Mouse (Mus musculus): Measurements from ENCODE around the gene Slc7a5.

Gene Slc7a5

DNA sequence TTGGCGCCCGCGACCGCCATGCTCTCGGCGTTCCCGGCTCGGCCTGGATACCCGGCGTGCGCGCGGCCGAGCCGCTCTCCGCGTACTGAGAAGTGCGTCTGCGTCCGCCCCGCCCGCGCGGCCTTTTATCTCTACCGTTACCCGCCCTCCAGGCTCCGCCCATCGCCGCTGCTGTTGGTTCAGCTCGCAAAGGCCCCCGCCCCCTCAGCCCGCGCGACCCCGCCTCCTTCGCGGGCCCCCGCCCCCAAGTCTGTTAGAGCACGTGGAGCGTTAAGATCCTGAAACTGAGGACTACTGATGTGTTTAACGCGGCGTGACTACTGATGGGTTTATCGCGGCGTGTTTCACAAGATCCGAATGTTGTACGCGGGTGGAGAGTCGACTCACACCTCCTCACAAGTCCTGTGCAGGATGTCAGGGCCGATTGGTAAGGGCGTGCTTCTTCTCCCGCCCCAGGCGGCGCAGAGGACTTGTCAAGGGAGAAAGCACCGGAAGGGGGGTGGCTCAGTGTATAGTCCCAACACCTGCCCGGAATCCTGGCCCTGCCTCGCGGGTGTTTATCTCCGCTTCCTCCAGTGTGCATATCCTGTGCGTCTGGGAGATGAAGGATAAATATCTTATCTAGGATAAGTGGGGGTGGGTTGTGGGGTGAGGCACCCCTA, at the start of gene Slc7a5:
Gene Slc7a5, minus strand, starts transcription at position 108 of the 662 bp plus-strand sequence.
- DNase-seq (ENCODE audit: low spot score in 2 of 2) = peak; percentile 85 to 92

DNA sequence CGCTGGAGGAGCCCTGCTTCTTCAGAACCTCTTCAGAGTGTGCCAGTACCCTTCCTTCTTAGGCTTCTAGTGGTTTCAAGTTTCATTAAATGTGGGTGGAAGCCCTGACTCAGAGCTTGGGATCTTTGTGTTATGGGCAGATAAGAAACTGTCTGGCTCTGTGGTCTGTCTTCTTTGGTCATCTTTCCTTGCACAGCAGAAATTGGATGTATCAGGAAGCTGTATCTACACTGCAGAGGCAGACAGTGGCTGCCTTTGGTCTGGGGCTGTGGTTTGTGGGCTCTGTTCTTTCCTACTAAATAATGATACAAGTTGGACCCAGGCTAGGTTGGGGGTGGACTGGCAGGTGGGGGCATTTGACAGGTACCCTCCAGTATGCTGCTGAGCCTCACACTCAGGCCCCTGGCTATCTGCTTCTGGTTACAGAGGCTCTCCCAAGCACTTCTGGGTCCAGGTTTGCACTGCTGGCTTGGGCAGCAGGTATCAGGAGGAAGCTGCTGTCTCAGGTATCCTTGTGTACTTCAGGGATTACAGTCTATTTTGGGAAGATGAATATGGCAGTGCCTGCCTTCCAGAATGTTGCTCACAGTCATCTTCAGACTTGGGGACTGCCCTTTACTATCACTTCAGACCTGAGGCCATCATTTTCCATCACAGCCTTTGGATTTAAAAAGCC, 48.5 kb upstream of the Slc7a5 start:
- no peak for DNase-seq (ENCODE audit: low spot score in 2 of 2)

DNA sequence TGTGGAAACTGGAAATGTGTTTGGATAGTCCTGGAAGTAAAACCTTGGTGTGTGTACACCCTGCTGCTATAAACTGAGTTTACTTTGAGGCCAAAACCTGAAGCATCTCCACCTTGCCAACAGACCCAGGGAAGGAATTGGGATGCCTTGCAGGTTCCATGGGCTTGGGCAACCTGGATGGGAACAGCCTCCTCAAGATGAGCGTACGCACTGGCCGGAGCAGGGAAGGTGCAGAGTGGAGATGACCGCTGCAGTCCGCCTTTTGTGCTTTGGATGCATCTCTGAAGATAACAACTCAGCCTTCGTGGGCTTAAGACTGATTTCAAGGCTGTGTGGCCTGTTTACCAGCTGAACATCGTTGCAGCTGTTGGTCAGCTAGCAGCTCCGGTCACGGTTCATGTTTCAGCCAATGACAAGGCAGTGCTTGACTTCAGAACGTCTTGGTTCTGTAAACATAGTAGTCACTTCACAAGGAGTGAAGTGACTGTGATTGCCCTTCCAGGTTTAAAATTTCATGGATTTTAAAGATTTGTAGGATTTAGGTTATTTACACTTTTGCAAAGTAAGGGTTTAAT, 47.6 kb upstream of the Slc7a5 start:
- DNase-seq (ENCODE audit: low spot score in 2 of 2) = no peak

DNA sequence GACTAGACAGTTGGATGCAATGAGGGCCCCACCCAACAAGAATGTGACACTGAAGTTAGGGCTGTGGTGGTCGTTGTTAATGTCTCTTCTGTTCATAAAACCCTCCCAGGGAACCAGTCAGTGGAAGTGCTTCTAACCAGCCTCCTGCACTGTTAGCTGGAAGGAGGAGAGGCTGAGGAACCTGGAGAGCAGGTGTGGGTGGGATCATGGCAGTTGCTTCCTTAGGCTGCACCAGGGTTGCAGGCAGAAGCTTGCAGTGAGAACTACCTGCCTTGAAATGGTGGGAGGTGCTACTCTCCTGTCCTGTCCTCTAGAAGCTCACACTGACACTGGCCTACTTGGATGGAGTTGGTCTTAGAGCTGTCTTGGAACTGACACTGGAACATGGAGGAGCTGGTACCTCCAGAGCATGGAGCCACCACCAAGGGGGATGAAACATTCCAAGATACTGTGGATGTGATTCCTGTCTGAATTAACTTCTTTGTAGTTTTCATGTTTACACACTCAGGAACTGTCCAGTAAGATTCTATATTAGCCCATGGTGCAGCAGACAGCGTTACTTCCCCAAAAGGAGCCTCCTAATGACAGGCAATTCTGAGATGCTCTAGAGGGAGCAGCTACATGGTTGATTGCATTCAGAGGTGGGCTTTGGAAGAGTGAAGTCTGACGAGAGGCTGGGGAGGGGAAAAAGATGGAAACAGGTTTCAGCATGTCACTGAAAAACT, 46.5 kb upstream of the Slc7a5 start:
- DNase-seq (ENCODE audit: low spot score in 2 of 2) = no peak

DNA sequence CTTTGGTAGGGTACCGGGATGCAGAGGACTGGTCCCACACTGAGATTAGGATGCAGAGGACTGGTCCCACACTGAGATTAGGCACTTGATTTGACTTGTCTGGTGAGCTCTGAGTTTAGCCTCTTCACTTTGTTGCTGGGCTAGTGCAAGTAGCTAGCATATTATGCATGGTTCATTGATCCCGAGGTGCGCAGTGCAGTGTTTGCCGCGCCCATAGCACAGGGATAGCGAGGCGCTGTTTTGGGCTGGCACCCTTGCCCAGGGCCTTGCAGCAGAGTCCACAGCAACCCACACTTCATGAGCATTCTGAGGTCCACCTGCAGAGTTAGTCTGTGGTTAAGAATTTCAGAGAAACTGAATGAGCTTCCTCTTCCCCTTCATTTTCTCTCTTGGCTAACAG, 45.3 kb upstream of the Slc7a5 start:
- DNase-seq (ENCODE audit: low spot score in 2 of 2) = no peak

DNA sequence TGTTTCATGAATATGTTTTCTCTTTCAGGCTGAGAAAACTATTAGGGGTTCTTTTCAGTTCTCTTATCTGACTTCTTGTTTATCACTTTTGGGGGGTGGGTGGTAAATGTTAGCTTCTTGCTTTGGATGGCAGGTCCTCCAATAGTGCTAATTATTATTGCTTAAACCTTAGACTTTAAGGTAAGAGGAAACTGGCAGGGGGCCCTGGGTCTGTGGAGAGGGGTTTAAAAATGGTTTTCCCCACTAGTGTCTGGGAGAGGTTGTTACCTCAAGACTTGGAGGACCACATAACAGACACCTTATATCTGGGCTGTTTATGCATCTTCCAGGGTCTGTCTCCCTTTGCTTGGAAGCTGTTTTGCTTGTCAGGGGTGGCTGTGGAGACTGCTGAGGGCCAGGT, 44.6 kb upstream of the Slc7a5 start:
- no peak for DNase-seq (ENCODE audit: low spot score in 2 of 2)

DNA sequence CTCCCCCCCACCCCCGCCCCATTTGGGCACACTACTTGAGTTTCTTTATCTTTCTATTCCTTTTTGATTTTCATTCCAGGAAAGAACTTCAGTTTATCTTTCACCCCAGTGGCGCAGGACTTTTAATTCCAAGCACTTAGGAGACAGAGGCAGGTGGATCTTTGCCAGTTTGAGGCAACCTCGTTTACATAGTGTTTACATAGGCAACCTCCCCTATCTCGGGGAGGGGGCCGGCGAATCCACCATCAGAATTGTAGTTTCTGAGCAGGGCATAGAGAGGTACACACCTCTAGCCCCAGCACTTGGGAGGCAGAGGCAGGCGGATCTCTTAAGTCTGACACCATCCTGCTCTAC, 44.1 kb upstream of the Slc7a5 start:
- DNase-seq (ENCODE audit: low spot score in 2 of 2) = no peak

DNA sequence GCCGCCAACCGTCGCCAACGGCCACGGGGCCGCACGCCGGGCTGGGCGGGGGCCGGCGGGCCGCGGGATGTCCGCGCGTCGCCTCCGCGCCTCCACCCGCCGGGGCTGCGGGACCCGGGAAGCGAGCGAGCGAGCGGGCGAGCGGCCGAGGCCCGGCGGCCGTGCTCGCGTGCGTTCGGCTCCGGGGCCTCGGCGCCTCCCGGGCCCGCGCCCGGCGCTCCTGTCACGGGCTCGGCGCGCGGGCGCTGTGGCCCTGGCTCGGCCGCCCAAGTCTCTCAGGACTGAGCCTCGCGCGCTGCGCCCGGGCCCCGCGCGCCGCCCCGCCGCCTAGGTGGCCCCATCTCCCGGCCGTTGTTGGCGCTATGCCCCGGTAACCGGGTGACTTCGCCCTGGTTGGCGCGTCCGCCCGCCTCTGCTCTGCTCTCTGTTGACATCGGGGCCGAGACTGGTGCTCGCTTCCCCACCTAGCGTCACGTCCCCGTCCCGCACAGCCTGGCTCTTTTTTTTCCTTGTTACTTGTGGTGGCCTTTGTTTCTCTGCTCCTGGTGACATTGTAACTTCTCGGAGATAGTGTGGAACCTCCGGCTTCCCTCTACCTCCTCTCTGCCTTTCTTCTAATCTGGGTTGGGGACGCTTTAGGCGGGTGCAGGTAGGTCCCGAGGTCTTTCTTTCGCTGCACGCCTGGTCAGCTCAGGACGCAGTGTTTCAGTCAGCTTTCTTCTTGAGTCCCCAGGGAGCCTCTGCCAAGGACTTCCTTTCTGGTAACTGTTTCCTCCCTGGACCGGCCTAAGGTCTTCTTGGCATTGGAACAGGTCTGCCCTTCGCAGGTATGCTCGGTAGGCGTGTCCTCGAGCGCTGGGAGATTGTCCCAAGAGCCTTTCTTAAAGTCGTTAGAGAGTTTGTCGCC, 43.5 kb upstream of the Slc7a5 start:
- peak; percentile 27 to 39 for DNase-seq (ENCODE audit: low spot score in 2 of 2)

DNA sequence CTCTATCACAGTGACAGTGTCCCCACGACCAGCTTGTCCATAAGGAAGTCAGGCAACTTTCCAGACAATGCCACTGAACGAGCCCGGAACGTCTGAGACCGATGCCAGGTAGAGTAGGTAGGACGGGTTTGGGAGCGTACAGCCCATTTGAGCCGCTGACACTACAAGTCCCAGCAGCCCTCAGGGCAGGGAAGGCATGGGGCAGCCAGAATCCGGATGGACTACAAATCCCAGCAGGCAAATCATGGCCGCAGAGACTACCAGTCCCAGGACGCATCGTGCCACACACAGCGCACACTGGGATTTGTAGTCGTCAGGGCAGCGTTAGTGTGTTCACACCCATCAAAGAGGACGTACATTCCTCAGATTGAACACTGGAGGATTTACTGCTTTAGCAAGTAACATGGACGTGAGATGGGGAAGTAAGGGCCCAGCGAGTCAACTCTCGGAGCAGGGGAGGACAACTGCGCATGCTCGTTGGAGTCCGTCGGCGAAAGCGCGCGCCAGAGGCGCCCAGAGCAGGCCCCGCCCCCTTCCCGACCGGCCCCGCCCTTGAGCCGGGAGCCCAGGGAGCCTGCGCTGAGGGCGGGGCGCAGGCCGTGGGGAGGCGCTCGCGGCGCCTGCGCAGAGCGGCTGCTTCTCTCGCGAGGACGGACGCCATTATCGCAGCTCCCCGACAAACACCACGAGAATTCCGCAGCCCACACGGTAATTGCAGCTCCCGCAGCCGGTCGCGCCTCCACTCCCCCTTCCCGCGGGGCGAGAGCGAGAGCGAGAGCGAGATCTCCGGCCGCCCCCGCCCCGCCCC, 42.7 kb upstream of the Slc7a5 start:
- DNase-seq (ENCODE audit: low spot score in 2 of 2) = peak; percentile 94 to 97

DNA sequence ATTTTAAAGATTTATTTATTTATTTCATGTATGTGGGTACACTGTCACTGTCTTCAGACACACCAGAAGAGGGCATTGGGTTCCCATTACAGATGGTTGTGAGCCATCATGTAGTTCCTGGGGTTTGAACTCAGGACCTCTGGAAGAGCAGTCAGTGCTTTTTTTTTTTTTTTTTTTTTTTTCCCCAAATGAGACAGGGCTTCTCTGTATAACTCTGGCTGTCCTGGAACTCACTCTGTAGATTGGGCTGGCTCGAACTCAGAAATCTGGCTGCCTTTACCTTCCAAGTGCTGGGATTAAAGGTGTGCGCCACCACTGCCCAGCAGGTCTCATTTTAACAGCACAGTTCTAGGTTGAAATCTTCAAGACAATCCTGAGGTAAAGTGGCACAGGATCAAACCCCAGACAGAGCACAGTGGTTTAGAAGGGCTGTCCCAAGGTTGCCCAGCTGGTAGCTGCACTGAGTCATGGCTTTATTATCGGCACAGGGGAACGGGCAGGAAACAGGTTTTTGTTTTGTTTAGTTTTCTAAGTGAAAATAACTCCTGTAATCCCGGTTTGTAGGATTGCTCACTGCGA, 41.8 kb upstream of the Slc7a5 start, which contains the start of gene Banp:
Gene Banp, plus strand, starts transcription at position 529 of the 579 bp plus-strand sequence.
- DNase-seq (ENCODE audit: low spot score in 2 of 2) = no peak

DNA sequence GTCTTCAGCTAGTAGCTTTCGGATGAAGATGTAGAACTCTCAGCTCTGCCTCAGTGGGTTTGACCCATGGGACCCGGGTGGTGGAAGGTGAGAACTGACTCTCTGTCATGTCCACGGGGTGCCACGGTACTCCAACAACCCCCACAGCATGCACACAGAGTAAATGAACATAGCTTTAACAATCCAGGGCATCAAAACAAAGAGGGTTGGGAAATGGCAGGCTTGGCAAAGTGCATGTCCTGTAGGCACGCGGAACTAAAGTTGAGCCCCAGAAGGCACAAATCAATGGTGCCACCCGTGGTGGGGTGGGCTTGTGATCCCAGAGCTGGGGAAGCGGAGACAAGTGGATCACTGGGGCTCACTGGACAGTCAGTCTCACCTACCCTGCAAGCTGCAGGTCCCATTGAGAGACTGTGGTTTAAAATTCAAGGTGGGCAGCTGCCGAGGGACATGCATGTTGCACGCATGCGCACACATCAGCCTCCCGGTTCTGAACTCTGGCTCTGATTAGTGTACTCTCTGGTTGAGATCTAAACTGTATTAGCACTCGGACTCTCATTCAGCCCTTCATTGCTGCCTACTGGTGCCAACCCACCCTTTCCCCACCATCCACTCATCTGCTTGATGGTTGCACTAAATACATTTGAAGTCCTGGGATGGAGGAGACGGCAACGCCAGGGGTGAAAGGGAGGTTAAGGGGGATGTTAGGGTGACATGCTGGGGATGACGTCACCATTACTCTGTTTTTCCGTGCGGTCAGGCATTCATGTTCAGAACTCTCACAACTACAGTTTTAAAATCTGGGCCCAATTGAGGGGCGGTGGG, 41.0 kb upstream of the Slc7a5 start:
- no peak for DNase-seq (ENCODE audit: low spot score in 2 of 2)

DNA sequence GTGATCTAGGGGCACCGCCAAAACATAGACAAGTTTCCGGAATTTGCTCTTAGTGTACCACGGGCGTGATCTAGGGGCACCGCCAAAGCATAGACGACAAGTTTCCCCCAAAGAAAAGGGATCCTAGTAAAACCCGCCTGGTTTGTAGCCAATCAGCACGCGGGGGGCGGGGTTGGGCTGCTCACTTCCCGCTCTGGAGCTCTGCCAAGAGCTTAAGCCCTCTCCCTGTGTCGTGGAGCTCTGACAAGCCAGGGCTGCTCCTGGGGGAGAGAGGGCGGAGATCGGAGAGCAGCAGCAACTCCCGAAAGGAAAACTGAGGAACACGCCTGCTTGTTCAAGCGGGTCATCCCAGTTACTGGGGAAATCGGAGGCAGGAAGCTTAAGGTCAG, 40.3 kb upstream of the Slc7a5 start:
- DNase-seq (ENCODE audit: low spot score in 2 of 2) = peak; percentile 76 to 86

DNA sequence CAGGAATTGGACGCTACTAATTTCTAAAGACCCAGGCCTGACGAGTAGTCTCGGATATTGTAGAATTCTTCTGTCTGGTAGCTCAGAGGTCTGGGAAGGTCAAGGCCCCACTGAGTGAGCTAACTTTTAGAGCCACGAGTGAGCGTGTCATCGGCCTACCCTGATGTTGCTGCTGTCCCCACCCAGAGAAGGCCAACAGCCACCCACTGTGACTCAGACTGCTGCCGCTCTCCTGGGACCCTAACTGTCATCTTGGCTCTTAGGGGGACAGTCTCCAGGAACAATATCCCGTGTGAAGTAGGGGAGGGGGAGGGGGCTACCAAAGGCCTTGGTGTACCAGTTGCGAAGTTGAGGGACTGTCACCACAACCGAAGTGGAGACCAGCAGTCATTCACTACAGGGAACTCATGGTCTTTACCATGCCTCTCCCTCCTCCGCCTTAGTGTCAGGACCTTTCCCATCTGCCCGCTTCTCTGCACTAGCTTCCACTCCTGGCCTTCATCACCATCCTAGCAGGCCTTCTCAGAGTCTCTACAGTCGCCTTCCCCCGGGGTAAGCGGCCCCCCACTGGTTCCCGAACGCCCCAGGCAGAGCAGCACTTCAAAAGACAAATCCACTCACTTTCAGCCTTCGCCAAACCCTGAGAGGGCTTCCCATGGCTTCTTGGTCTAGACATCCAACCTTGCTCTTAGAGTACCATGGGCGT, 39.7 kb upstream of the Slc7a5 start:
- peak in 1 of 2 experiments; percentile 33 for DNase-seq (ENCODE audit: low spot score in 2 of 2)

DNA sequence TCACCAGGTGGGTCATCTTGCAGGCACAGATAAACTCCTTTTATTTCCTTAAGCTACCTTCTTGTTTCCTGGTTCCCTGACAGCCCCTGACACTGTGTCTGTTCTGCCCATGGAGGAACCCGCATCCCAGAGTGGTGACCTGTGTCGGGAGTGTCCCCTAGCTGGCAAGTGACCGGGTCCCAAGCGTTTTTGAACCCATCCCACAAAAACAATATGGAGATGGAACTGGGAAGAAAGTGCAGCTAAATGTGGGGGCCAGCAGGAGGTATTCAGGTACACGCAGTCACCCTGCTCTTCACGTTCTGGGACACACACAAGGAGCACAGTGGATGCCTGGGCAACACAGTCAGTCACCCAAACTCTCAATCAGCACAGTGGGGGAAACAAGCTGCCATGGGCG, 38.9 kb upstream of the Slc7a5 start:
- no peak for DNase-seq (ENCODE audit: low spot score in 2 of 2)

DNA sequence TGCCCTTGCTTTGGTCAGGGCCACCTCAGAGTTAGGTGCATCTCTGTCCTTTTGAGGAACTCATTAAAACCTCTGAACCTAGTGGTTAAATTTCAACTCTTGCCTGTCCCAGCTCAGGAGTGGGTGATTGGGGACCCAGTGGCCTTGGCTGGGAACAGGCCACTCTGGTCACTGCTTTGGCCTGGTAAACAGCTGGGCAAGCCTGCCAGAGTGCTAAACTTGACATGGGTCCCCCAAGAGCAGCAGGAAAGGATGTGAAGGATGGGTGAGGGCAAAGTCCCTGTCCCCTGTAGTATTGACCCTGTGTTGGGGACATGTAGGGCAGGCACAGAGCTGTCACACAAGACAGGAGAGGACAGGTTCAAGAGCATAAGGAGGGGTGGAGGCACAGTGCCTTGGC, 37.3 kb upstream of the Slc7a5 start, which contains the start of gene Car5a:
Gene Car5a, minus strand, starts transcription at position 74 of the 400 bp plus-strand sequence.
- DNase-seq (ENCODE audit: low spot score in 2 of 2) = no peak

DNA sequence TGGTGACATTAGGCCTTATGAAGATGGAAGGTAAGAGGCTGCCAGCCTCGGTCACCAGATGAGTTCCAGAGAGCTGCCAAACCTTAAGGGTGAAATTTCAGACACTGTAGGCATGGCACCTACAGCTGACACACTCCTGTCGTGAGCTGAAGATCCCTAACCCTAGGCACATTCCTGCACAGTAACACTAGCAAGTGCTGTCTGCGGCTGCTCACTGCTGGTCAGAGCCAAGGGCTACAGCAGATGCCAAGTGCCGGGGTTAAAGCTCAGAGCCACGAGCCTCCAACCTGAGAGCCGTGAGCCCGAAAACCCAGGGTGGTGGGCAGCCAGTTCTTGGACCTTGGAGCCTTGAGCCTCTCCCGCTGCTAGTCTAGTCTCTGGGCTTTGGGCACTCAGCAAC, 36.2 kb upstream of the Slc7a5 start:
- DNase-seq (ENCODE audit: low spot score in 2 of 2) = no peak

DNA sequence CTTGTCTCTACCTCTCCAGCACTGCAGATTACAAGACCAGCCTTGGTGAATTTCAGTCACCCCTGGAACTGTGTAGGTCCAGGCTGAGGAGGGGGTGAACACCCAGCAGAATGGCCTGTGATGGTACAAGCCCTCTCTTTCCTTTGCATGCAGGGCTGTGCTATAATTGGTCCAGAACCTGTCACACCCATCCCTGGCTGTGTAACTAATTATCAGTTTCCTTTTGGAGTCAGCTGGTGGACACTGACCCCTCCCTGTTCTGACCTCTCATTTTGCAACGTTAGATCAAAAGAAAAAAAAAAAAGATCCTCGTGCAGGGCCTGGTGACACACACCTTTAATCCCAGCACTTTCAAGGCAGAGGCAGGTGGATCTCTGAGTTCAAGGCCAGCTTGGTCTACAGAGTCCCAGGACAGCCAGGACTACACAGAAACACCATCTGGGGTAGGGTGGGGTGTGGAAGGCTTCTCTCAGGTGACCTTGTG, 35.6 kb upstream of the Slc7a5 start:
- no peak for DNase-seq (ENCODE audit: low spot score in 2 of 2)

DNA sequence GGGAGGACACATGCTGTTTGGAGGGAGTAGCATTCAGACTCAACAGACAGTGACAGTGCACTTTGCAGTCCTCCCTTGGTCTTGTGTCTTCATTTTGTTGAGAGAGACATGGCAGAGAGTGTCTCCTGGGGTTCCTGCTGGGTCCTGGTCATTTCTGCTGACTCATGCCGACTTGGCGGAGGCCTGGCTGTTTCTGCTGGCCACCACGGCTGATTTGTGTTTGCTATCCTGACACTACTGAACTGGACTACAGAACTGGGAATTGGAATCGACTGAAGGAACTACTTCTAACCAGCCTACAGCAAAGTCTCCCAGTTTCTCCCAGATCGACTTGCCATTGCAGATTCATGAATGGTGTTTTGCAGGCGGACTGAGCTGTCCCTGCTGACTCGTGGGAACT, 31.2 kb upstream of the Slc7a5 start:
- DNase-seq (ENCODE audit: low spot score in 2 of 2) = no peak

DNA sequence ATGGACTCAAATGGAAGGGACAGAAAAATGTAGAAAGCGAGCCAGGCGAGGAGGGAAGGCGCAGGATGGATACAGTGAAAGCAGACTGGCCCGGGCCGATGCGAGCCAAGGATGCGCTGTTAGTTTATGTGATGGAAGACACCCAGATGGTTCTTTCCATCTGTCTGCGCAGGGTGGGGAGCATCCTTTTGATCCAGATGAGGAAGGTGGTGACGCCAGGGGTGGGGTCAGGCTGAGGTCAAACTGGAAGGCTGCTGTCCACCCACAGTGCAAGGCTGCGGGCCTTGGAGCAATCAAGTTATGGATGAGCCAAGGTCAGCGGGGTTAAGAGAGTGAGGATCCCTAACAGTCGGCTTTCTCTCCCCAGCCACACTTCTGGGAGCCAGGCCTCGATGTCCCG, 28.9 kb upstream of the Slc7a5 start:
- peak in 1 of 2 experiments; percentile 76 for DNase-seq (ENCODE audit: low spot score in 2 of 2)
